Mouse (Mus musculus) T-helper 1 cell (primary cell): Measurements from ENCODE around the gene Trex1.

Source experiments
- in situ Hi-C: fragments of 300-600 bp; cut with MboI, MseI; formaldehyde crosslinking; loops from one replicate; pipeline ENCODE4 v1.15.1; 2025; ENCODE audit warnings: high pct_unique_total_duplicates

Gene Trex1

DNA sequence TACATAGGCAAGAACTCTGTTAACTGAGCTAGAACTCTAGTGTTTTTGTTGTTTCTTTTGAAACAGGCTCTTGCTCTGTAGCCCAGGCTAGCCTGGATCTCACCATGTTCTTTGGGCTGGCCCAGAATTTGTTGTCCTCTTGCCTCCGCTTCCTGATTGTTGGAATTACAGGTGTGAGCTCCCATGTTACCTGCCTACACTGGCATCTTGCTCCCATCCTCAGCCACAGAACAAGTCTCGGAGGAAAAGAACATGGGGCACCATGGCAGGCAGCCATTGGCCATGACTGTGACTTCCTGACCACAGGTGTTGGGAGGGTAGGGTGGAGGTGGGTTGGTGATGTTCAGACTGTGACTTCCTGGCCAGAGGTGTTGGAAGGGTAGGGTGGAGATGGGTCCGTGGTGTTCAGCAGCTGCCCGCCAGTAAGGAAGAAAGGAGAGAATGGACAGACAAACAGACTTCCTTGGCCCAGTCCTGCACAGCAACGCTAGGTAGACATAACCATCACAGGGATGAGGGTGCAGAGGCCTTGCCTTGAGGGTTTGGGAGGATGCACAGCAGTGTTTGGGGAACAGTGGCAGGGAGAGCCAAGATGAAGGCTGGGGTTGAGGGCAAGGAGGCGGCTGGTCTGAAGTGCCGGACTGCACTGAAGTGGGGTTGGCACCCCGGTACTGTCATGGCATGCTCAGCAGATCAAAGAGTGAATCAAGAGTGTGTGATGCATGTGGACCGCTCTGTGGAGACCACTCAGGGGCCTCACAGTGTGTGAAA, 6.9 kb downstream of the Trex1 start:
- in situ Hi-C loops: loop anchor here (25.0 kb wide), 2 partner anchors 715 to 1715 kb away; partner anchors contain the start of genes 6430571L13Rik, Gpx1, Hemk1 and Usp4

- in situ Hi-C loops: loop anchor here (25.0 kb wide), 2 partner anchors 715 to 1715 kb away; partner anchors contain the start of genes 6430571L13Rik, Gpx1, Hemk1 and Usp4
These were observed 7.7 kb downstream of the Trex1 start for GRCm38 (mm10) chr9:109051651-109052489.

GRCm38 (mm10) chr9:109051011-109051501, 8.5 kb downstream of the Trex1 start:
- in situ Hi-C loops: loop anchor here (25.0 kb wide), 2 partner anchors 714 to 1714 kb away; partner anchors contain the start of genes 6430571L13Rik, Gpx1, Hemk1 and Usp4

- in situ Hi-C loops: loop anchor here (25.0 kb wide), 2 partner anchors 713 to 1713 kb away; partner anchors contain the start of genes 6430571L13Rik, Gpx1, Hemk1 and Usp4
These were observed 8.9 kb downstream of the Trex1 start for GRCm38 (mm10) chr9:109050674-109050997.

DNA sequence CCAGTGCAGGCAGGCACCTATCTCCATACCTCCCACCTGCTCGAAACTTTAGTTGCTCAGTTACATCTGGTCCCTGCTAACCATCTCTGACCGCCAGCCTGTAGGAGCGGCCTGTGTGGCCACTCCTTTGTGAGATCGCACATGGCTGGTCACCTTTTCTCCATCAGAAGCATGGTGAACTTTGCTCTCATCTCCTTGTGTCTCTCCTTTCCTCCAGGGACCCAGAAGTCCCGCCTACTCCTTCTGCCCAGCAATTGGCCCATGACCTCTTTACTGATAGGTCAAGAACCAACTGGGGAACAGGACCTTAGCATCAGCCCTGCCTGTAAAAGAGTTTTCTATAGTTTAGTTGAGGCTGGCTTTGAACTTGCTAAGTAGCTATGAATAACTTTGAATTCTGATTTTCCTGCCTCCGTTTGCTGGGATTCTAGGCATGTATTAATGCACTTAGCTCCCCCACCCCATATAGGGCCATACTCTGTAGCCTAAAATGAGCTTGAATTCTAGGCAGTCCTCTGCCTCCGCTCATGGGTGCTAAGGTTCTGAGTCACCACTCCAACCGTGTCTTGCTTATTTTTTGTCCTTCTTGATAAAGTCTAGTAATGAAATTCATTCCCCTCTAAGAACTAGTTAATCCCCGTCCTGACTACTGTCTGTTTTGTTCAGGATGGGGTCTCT, 9.4 kb downstream of the Trex1 start:
- in situ Hi-C loops: loop anchor here (25.0 kb wide), 2 partner anchors 713 to 1713 kb away; partner anchors contain the start of genes 6430571L13Rik, Gpx1, Hemk1 and Usp4

DNA sequence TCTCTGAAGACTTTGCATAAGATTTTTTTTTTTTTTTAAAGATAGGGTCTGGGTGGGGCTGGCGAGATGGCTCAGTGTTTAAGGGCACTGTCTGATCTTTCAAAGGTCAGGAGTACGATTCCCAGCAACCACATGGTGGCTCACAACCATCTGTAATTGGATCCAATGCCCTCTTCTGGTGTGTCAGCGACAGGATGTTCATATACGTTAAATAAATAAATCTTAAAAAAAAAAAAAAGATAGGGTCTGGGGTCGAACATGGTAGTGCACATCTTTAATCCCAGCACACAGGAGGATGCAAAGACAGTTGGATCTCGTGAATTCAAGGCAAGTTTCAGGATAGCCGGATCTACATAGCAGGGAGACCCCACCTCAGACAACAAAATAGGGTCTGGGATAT, 10.2 kb downstream of the Trex1 start:
- in situ Hi-C loops: no loop called here

GRCm38 (mm10) chr9:109046306-109046705, 13.2 kb downstream of the Trex1 start:
- in situ Hi-C loops: no loop called here

GRCm38 (mm10) chr9:109041351-109041750, 18.2 kb downstream of the Trex1 start:
- in situ Hi-C loops: no loop called here

- in situ Hi-C loops: no loop called here
These were observed 18.6 kb downstream of the Trex1 start for GRCm38 (mm10) chr9:109040906-109041305.

DNA sequence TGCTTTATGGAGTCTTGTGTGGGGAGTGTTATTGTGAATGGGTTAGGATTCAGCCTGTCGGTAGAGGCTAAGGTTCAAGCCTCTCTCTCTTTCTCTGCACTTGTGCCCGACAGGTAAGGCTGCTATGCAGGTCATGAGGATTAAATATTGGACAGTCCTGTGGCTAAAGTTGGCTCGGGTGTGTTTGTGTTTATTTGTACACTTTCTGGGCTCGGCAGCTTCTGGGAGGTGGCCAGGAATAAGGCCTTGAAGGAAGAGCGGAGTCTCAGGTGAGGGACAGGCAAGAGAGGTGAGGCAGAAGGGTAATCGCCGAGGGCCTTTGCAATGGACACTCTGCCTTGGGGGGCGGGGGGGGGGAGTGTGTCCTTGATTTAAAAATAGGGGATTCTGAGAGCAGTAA, 19.3 kb downstream of the Trex1 start:
- in situ Hi-C loops: no loop called here

DNA sequence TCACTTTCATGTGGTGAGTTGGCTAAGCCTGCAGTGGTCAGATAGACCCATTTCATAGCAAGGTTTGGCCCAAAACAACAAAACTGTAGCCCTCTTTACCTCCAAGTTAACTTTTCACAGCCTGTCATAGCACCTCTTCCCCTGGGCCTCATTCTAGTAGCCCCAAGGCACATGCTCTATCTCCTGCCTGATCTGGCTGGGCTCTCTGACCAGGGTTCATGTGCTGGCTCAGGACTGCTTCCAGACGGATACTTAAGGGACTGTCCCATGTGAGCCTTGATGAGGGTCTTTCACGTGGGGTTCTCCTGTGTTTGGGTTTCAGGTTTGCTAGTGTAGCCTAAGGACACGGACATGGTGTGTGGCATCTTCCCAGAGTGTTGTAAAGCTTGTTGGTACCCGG, 19.9 kb downstream of the Trex1 start:
- in situ Hi-C loops: no loop called here

DNA sequence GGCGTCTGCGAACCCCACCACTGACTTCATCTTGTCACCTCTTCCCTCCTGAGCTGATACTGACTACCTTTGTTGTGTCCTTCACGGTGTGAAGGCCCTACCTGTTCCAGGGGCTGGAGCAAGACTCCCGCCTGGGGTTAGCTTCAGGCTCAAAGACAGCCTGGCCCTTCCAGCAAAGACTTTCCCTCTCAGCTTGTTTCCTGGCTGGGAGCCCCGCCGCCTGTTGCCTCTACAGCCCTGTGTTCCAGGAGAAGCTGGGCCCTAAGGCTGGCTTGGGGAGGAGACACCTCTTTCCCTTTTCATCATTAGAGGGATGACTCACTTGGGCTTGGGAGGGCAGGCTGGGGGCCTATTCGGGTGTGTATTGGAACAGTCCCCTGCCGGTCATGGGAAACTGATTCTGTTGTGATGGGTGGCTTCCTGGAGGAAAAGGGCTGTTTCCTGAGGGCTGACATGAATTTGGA, 20.6 kb downstream of the Trex1 start:
- in situ Hi-C loops: no loop called here

DNA sequence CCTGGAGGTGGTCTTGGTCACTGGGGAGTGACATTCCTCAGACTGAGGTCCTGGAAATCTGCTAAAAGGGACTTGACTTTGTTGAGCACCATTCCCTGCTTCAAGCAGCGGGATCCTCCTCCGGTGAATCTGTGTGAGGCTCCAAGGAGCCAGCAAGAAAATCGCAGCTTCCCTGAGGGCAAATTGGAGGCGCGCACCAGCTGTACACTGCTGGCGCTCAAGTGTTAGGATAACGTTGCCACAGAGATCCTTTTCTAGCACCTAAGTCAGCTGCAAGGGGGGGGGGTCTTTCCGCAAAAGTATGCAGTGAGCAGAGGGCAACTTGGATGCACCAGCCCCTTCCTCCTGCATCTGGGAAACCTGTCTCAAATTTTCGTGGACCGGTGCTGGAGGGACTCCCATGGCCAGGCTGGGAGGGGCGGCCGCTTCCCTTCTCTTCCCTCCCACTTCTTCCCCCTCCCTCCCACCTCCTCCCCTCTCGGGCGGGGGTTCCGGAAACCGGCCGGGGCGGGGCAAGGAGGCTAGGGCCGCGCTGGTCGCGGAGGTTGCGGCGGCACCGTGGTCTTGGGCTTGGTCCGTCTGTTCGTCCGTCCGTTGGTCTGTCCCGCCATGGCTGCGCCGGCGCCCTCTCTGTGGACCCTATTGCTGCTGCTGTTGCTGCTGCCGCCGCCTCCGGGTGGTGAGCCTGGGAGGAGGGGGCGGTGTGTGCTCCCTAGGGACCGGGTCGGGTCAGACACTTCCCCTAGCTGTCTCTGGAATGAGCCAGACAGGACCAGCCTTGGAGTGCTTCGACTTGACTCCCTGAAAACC, 21.2 kb downstream of the Trex1 start, which contains the start of gene Shisa5:
Shisa5 (plus strand) TSS at position 480 of the 810 bp plus-strand sequence.
- in situ Hi-C loops: no loop called here

GRCm38 (mm10) chr9:109032435-109032834, 27.1 kb downstream of the Trex1 start:
- in situ Hi-C loops: no loop called here

DNA sequence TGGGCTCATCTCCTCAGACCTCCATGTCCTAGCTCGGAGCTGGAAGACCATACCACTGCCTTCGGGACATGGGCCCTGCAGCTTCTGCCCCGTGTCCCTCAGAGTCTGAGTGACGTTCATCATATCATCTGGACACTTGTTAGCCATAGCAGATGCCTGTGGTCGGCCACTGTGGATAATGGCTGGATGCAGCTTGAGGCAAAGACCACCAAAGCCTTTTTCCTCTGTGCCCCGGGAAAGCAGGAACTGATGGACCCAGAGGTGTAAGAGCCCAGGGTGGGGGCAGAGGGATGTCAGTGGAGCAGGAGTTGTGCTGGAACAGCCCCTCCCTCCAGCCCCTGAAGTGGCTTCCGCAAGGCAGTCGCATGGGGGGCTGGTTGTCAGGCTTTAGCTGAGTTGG, 27.8 kb downstream of the Trex1 start:
- in situ Hi-C loops: no loop called here

- in situ Hi-C loops: no loop called here
These were observed 28.5 kb downstream of the Trex1 start for GRCm38 (mm10) chr9:109031001-109031400.

GRCm38 (mm10) chr9:109030312-109030711, 29.2 kb downstream of the Trex1 start:
- in situ Hi-C loops: no loop called here

GRCm38 (mm10) chr9:109028919-109029318, 30.6 kb downstream of the Trex1 start:
- in situ Hi-C loops: no loop called here

DNA sequence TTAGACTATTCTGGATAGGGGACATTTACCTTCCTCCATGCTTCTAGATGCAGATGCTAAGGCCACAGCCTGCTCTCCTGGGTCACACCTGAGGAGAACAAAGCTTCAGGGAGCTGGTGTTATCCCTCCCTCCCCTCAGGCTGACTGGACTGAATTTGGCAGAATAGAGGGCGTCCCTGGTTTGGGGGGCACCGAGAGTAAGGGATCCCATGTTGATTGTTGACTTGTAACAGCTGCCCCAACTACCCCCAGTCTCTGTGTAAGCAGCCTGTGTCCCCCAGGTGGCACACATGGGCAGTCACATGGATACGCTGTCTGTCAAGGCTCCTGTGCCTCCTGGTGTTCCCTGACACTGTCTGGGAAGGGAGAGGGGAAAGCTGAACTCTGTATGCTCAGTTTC, 31.1 kb downstream of the Trex1 start:
- in situ Hi-C loops: no loop called here

- in situ Hi-C loops: no loop called here
These were observed 32.0 kb downstream of the Trex1 start for GRCm38 (mm10) chr9:109027521-109027920.
